Mouse (Mus musculus): ENCODE results near the gene Wnt4.

The Wnt4 gene

DNA sequence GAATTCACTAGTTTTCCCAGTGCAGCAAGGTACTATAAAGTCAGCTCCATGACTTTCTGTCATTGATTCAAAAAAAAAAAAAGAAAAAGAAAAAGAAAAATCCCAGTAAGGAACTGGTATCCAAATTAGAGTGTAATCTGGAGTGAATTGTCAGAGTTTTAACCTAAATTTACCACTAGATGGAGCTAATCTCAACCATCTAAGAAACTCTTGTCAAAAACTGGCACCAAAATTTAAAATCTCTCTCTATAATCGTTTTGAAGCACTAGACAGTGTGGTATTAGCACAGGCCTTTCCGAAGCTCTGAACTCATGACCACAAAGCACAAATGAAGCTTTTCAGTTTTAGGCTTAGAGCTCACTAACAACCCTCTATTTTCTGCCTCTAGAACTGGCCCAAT lies 36.2 kb downstream of the Wnt4 start:
- no peak for DNase-seq

DNA sequence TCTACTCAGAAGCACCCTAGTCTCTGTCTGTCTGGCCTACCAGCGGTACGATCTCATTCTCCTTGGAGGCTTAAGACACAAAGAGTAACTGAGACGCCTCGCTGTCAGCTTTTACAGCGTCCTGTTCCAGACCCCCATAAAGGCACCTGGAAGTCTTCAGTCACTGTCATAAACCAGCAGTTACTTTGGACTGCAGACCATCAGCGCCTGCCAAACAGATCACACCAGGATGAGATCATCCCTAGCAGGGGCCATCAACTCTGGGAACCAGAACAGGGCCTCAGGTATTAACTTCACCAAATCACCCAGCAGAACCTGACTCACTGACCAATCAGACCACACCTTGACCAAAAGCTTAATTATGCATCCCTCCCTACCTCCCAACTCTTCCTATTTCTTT lies 37.3 kb downstream of the Wnt4 start:
- DNase-seq: no peak

DNA sequence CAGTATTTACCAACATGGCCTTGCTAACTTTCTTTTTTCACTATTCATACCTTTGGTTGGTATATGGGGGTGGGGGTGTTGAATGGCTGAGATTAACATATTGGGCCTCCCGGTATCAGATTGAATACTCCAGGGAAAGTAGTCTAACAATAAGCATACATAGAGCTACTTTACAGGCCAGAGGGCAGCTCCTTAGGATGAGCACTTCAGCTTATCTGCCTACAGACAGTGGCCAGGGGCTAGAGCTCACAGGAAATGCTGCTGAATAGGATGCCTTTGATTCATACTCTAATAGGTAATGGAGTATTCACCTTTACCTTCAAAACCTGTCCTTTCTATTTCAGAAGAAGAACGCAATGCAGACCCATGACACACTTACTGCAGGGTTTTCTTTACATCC lies 37.8 kb downstream of the Wnt4 start:
- no peak for DNase-seq

DNA sequence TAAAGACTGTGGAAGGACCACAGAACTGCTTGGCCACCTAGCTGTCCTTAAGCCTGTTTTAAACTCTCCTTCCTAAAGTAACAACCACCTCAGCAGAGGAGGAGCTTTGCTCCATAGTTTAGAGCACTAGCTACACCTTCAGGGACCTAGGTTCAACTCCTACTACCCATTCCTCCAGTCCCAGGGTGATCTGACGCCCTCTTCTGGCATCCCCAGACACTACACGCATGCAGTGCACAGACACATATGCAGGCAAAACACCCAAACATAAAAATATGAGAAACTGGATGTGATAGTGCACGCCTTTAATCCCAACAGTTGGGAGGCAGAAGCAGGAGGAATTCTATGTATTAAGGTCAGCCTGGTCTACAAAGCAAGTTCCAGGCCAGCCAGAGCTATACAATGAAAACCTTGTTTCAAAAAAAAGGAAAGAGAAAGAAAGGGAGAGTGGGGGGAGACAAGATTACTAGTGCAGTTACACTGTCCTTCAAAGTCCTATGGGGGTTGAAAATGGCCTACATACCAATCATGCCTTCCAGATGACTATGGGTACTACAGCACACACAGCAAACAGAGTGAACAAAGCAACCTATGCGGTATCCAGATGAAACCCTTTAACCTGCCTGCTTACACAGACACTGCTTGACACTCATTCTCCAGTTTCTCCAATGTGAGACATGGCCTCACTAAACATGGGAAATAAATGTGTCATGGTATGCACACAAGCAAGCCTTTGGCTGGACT lies 38.9 kb downstream of the Wnt4 start:
- DNase-seq: no peak

DNA sequence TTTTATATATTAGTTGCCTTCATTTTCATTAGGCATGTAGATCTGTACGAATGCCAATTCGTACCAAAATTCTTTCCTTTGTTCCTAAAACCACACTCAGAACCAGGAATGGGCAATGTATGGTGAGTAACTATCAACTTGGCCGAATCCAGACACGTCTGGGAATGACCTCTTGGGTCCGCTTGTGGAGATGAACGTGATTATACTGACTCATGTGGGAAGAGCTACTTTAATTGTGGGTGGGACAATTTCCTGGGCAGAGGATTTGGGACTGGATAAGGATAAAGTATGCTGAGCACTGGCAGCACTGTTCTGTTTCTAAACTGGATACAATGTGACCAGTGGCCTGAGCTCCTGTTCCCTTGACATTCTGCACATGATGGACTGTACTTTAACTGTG lies 47.6 kb downstream of the Wnt4 start:
- no peak for DNase-seq

DNA sequence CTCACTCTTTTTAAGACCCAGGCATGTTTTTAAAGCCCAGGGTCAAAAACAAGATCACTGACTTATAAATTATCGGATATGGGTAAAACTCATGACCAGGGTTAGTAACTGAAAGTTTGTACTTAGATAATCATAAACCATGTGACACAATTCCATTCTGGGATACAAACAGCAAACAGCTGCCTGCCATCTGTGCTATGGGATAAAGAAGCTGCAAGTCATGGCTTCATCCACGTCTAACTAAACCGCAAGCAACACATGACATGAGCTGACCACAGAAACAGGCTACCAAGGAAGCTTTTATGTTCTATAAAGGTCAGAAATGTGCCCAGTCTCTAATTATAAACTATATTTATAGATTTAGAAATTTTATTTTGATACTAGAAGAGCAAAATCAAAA lies 49.2 kb downstream of the Wnt4 start:
- no peak for DNase-seq

DNA sequence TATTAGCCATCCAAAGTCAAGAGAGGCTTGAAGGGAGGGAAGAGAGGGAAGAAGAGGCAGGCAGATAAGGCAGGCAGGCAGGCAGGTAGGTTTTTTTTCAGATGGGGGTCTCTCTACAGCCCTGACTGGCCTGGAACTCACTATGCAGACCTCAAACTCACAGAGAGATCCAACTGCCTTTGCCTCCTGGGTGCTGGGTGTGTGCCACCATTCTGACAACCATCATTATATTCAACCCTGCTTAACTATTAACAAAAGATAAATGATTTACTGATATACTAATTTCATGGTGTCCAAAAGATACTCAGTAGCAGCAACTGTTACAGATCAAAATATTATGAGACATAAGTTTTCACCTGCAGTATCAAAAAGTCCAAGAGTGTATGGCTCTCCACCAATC lies 54.8 kb downstream of the Wnt4 start:
- DNase-seq: peak; percentile 42

DNA sequence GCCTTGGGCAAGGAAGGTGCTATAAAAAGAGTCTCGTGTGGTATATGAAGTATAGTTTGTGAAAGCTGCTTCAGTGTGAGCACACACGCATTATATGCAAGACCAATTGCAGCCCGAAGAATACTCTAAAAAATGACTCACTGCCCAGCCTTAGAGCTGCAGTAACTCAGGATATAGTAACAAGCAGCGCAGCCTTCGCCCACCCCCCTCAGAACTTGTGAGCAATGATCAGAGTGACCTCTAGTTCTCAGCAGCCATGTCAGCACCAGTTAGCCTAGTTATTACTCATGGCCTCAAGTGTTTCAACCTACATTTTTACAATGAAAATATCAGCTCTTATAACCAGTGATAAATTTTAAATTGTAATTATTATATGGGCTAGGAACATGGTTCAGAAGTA lies 59.2 kb downstream of the Wnt4 start:
- no peak for DNase-seq

DNA sequence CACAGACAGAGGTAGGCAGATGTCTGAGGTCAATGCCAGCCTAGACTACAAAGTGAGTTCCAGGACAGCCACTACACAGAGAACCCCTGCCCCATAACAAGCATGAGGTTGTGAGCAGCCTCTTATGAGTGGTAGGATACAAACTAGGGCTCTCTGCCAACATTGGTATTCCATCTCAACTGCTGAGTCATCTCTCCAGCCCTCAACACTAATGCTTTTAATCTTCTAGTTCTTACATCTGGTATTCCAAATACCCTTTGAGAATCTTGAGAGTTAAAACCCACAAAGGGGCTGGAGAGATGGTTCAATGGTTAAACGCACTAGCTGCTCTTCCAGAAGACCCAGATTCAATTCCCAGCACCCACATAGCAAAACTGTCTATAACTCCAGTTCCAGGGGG lies 62.1 kb downstream of the Wnt4 start:
- no peak for DNase-seq

DNA sequence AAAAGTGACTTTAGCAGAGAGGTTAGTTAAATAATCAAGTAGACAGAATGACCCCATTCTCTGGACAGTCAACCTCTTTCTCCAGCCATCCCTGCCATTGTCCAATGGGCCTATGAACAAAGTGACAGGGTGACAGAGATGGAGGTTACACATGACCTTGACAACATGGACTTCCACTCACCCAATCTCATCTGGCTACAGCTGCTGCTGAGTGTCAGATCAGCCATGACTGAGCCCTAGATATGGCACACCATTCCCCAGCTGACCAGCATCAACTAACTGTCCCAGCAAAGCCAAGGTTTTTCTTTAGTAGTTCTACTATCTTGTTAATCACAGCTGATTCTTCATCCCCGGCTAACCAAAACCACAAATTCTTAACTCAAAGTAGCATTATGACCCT lies 65.5 kb downstream of the Wnt4 start:
- no peak for DNase-seq

DNA sequence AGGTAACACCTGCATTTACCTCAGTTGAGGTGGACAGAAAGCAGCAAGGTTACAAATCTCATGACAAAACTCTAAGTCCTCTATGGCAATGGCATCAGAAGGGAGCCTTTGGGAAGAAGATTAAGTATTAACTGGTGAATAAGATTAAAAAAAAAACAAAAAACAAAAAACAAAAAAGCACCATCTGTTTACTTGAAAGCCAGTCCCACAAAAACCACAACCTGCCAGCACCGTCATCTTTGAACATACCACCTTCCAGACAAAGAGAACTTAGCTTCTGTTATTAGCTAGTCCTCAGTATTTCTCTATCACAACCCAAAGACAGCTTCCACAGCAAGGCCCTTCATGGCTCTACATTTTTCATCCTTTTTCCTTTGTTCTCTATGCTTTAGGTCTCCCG lies 67.8 kb downstream of the Wnt4 start:
- DNase-seq: no peak

DNA sequence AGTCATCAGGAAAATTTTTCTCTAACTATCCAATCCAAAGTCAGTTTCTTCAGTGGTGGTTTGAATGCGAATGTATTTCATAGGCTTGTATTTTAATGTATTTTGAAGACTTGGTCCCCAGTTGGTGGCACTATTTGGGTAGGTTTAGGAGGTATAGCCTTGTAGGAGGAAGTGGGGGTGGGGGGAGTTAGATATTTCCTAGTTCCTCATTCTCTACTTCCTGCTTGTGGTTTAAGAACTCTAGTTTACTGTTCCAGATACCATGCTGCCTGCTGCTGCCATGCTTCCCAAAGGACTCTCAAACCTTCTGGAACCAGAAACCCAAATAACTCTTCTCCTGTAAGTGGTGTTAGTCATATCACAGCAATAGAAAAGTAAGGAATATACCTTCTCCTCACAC lies 68.5 kb downstream of the Wnt4 start:
- no peak for DNase-seq

Data from kidney, adult 18-20 months (tissue).